Mouse (Mus musculus): ENCODE measurements around the gene Selenof. TPM values are rescaled to one million over a fixed set of nuclear protein-coding genes. Genes with fewer than 3 reads are reported as not detected.

The Selenof gene
- polyA plus RNA-seq, 1 experiment from 2014 or later, result 370 TPM

DNA sequence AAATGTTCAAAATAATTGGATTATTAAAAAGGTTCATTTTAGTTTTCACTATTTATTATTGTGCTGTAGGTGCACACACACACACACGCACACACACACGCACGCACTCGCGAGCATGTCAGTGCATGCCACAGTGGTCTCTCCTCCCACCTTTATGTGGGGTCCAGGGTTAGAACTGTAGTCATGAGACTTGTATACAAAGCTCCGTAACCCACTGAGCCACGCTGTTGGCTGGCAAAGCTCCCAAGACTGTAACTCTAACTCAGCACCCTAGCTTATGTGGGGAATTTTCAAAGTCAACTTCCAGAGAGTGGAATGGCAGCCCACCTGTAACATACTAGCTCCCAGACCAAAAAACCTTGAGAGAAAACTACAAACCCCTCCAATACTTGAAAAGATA is 25.0 kb upstream of the Selenof start:
- Histone ChIP-seq H3K36me3 (ENCODE audit: control insufficient read depth, insufficient read depth, low read length) (no peaks in the 10 kb centered on the region), H3K27ac (ENCODE audit: low read depth, low read length) (no peak overlapping the region), H3K27me3 (replicated peaks; ENCODE audit: control insufficient read depth, insufficient read depth, low read length) (no peaks in the 10 kb centered on the region), H3K9me3 (ENCODE audit: control insufficient read depth, low read length) (no peaks in the 10 kb centered on the region), H3K4me1 (replicated peaks; ENCODE audit: control insufficient read depth, insufficient read depth, low read length) (no peaks in the 10 kb centered on the region), H3K4me3 (ENCODE audit: low read depth, low read length) (no peak overlapping the region), H3K9ac (ENCODE audit: low read depth, low read length) (no peak overlapping the region), H3K4me2 (no peak overlapping the region)
- DNase-seq (ENCODE audit: low spot score) (no peak), ATAC-seq (replicated peaks; ENCODE audit: low FRiP score) (no peak)
- WGBS, result 93% methylated on average over 7 of the region's 7 CpGs

DNA sequence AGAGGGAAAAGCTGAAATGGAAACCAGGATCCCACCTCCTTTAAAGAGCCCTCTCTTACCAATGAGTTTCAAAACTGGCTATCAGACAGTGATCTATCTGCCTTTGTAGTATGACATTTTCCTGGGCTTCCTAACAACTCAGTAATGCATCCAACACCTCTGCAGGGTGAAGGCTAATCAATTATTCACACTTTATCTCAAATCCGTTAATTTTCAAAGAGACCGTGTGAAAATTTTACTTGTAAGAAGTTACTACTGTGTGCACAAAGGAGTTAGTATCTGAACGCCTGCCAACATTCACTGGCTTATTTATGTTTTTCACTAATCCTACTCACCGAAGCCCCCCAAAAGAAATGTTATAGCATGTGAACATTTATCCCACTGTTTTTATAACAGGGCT is 24.3 kb upstream of the Selenof start:
- no peak overlapping the region for H3K4me2 ChIP-seq
- DNase-seq (ENCODE audit: low spot score), result no peak
- H3K36me3 ChIP-seq (ENCODE audit: control insufficient read depth, insufficient read depth, low read length), result no peaks in the 10 kb centered on the region
- no peaks in the 10 kb centered on the region for H3K27me3 ChIP-seq (replicated peaks; ENCODE audit: control insufficient read depth, insufficient read depth, low read length)
- WGBS, result 74% methylated on average over 4 of the region's 4 CpGs
- no peaks in the 10 kb centered on the region for H3K9me3 ChIP-seq (ENCODE audit: control insufficient read depth, low read length)
- H3K27ac ChIP-seq (ENCODE audit: low read depth, low read length), result no peak overlapping the region
- no peak overlapping the region for H3K9ac ChIP-seq (ENCODE audit: low read depth, low read length)
- H3K4me3 ChIP-seq (ENCODE audit: low read depth, low read length), result no peak overlapping the region
- no peaks in the 10 kb centered on the region for H3K4me1 ChIP-seq (replicated peaks; ENCODE audit: control insufficient read depth, insufficient read depth, low read length)
- no peak for ATAC-seq (replicated peaks; ENCODE audit: low FRiP score)

DNA sequence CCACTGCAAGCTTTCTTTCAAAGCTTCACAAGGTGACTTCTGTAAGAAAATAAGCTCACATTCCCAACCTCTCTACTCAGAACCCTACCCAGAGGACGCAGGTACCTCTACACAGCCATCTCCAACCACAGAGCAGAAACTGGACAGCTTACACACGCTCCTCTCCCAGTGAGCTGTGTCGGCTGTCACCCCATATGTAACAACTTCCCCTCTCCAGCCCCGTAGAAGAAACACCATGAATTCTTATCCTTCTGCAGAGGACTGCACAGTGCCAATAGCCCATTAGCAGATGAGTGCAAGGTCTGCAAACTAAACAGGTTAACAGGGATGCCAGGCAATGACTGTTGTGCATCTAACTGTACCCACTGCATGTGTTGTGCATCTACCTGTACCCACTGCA is 23.6 kb upstream of the Selenof start:
- DNase-seq (ENCODE audit: low spot score) (no peak), ATAC-seq (replicated peaks; ENCODE audit: low FRiP score) (no peak)
- 36% methylated on average over 4 of the region's 4 CpGs for WGBS
- H3K4me1 ChIP-seq (replicated peaks; ENCODE audit: control insufficient read depth, insufficient read depth, low read length), result peaks cover 4% of the 10 kb centered on the region; the same call in 1 of the 2 replicates
- no peak overlapping the region for H3K27ac ChIP-seq (ENCODE audit: low read depth, low read length)
- H3K36me3 ChIP-seq (ENCODE audit: control insufficient read depth, insufficient read depth, low read length), result no peaks in the 10 kb centered on the region
- no peak overlapping the region for H3K4me2 ChIP-seq
- no peaks in the 10 kb centered on the region for H3K27me3 ChIP-seq (replicated peaks; ENCODE audit: control insufficient read depth, insufficient read depth, low read length)
- H3K9ac ChIP-seq (ENCODE audit: low read depth, low read length), result no peak overlapping the region
- H3K9me3 ChIP-seq (ENCODE audit: control insufficient read depth, low read length), result no peaks in the 10 kb centered on the region
- no peak overlapping the region for H3K4me3 ChIP-seq (ENCODE audit: low read depth, low read length)

DNA sequence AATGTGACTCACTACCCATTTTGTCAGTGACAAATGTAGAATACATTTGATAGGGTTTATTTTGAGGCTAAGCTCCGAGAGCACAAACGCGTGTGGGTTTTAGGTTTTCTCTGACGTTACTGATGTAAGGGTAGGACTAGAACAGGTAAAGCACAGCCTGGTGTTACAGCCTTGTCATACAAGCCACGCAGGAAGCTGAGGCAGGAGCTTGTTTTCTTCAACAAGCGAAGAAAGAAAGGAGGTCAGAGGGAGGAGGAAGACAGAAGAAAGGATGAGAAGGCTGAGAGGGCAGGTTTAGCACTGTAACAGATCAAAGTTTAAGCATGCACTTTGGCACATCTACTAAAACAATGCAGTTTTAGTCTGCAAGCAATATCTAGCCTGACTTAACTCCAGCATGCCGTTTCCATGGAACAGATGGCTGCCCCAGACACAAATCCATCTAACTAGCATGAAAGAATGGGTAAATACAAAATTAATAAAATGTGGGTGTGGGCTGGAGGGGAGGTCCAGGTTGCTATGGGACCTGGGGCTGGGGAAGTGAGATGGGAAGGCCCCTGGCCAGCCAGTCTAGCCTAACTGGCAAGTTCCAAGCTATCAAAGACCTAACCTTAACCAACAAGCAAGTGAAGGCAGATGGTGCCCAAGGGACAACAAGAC is 21.8 kb upstream of the Selenof start:
- H3K27ac ChIP-seq (ENCODE audit: low read depth, low read length), result no peak overlapping the region
- H3K36me3 ChIP-seq (ENCODE audit: control insufficient read depth, insufficient read depth, low read length), result no peaks in the 10 kb centered on the region
- WGBS, result 87% methylated on average over 7 of the region's 7 CpGs
- ATAC-seq (replicated peaks; ENCODE audit: low FRiP score), result no peak
- H3K4me1 ChIP-seq (replicated peaks; ENCODE audit: control insufficient read depth, insufficient read depth, low read length), result peaks cover 9% of the 10 kb centered on the region
- H3K9ac ChIP-seq (ENCODE audit: low read depth, low read length), result no peak overlapping the region
- H3K9me3 ChIP-seq (ENCODE audit: control insufficient read depth, low read length), result no peaks in the 10 kb centered on the region
- H3K4me2 ChIP-seq, result no peak overlapping the region
- no peak overlapping the region for H3K4me3 ChIP-seq (ENCODE audit: low read depth, low read length)
- H3K27me3 ChIP-seq (replicated peaks; ENCODE audit: control insufficient read depth, insufficient read depth, low read length), result no peaks in the 10 kb centered on the region
- no peak for DNase-seq (ENCODE audit: low spot score)

DNA sequence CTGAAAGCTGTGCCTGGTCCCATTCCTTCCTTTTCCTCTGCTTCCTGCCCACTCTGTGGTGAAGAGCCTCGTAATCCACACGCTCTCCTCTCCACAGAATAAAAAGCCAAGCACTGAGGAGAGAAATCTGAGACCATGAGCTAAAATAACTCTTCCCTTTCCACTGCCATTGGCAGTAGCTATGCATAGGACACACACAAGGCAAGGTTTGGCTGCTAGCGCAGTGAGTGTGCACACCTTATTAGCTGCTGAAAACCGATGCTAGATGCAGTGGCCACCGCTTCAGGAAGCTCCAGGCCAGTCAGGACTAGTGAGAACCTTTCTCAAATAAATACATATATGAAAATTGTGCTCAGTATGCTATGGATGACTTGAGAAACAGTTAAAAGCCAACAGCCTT is 20.1 kb upstream of the Selenof start:
- H3K4me1 ChIP-seq (replicated peaks; ENCODE audit: control insufficient read depth, insufficient read depth, low read length), result peaks cover 17% of the 10 kb centered on the region
- ATAC-seq (replicated peaks; ENCODE audit: low FRiP score), result no peak
- no peaks in the 10 kb centered on the region for H3K36me3 ChIP-seq (ENCODE audit: control insufficient read depth, insufficient read depth, low read length)
- H3K27ac ChIP-seq (ENCODE audit: low read depth, low read length), result no peak overlapping the region
- 88% methylated on average over 5 of the region's 5 CpGs for WGBS
- H3K4me2 ChIP-seq, result no peak overlapping the region
- no peak overlapping the region for H3K4me3 ChIP-seq (ENCODE audit: low read depth, low read length)
- no peaks in the 10 kb centered on the region for H3K9me3 ChIP-seq (ENCODE audit: control insufficient read depth, low read length)
- no peak overlapping the region for H3K9ac ChIP-seq (ENCODE audit: low read depth, low read length)
- DNase-seq (ENCODE audit: low spot score), result no peak
- no peaks in the 10 kb centered on the region for H3K27me3 ChIP-seq (replicated peaks; ENCODE audit: control insufficient read depth, insufficient read depth, low read length)

DNA sequence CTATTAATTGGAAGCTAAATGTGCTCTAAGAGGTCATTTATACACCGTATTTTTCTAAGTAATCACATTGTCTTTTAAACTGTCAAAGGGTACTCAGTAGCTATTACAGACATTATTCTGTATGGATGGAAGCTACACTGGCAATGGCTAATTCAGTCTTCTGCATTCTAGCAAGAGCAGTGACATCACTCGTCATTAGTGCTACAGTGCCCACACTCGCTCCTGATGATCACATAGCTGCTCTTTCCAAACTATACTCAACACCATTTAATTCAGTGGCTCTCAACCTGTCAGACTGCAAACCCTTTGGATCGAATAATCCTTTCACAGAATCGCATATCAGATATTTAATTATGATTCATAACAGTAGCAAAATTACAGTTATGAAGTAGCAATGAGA is 19.4 kb upstream of the Selenof start:
- no peak overlapping the region for H3K4me3 ChIP-seq (ENCODE audit: low read depth, low read length)
- no peak overlapping the region for H3K4me2 ChIP-seq
- H3K9ac ChIP-seq (ENCODE audit: low read depth, low read length), result no peak overlapping the region
- no peaks in the 10 kb centered on the region for H3K36me3 ChIP-seq (ENCODE audit: control insufficient read depth, insufficient read depth, low read length)
- H3K9me3 ChIP-seq (ENCODE audit: control insufficient read depth, low read length), result no peaks in the 10 kb centered on the region
- DNase-seq (ENCODE audit: low spot score) (no peak), ATAC-seq (replicated peaks; ENCODE audit: low FRiP score) (no peak)
- no peaks in the 10 kb centered on the region for H3K27me3 ChIP-seq (replicated peaks; ENCODE audit: control insufficient read depth, insufficient read depth, low read length)
- WGBS, result 88% methylated on average over 5 of the region's 5 CpGs
- H3K4me1 ChIP-seq (replicated peaks; ENCODE audit: control insufficient read depth, insufficient read depth, low read length), result peaks cover 17% of the 10 kb centered on the region
- no peak overlapping the region for H3K27ac ChIP-seq (ENCODE audit: low read depth, low read length)

DNA sequence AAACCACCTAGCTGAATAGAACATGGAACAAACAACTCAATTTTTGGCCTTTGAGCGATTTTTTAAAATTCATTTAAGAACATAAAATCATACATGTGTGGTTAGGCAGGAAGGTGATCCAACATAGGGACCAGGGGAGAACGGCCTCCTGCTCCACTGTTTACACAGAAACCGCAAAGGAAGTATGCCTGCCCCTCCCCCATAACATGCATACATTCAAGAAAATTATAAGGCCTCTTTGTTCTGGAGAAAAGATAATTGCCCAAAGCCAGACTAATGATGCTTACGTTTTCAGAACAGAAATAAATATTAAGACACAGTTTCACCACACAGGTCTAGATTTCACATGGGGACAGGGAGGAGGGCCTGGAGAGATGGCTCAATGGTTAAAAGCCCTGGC is 18.7 kb upstream of the Selenof start:
- H3K9ac ChIP-seq (ENCODE audit: low read depth, low read length), result no peak overlapping the region
- H3K36me3 ChIP-seq (ENCODE audit: control insufficient read depth, insufficient read depth, low read length), result no peaks in the 10 kb centered on the region
- H3K9me3 ChIP-seq (ENCODE audit: control insufficient read depth, low read length), result no peaks in the 10 kb centered on the region
- no peak overlapping the region for H3K27ac ChIP-seq (ENCODE audit: low read depth, low read length)
- ATAC-seq (replicated peaks; ENCODE audit: low FRiP score) (no peak), DNase-seq (ENCODE audit: low spot score) (no peak)
- H3K4me3 ChIP-seq (ENCODE audit: low read depth, low read length), result no peak overlapping the region
- 58% methylated on average over 4 of the region's 4 CpGs for WGBS
- H3K4me1 ChIP-seq (replicated peaks; ENCODE audit: control insufficient read depth, insufficient read depth, low read length), result peaks cover 17% of the 10 kb centered on the region
- H3K27me3 ChIP-seq (replicated peaks; ENCODE audit: control insufficient read depth, insufficient read depth, low read length), result no peaks in the 10 kb centered on the region
- no peak overlapping the region for H3K4me2 ChIP-seq

DNA sequence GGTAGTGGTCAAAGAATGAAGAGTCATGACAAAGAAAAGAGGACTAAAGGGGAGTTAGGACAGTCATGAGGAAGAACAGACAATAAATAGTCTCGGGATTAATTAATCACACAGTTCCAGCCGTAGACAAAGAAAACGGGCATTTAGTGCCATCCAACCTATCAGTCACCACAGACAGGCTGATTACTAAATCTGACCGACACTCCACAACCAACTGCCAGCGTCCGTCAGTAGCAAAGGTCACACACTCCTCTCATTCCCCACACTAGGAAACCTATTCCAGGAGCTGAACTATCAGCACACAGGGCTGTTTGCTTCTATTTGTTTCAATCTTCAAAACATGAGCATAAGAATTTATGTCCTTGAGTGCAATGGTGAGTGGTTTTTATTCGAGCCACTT is 16.2 kb upstream of the Selenof start:
- no peaks in the 10 kb centered on the region for H3K27me3 ChIP-seq (replicated peaks; ENCODE audit: control insufficient read depth, insufficient read depth, low read length)
- no peaks in the 10 kb centered on the region for H3K36me3 ChIP-seq (ENCODE audit: control insufficient read depth, insufficient read depth, low read length)
- H3K27ac ChIP-seq (ENCODE audit: low read depth, low read length), result no peak overlapping the region
- DNase-seq (ENCODE audit: low spot score) (no peak), ATAC-seq (replicated peaks; ENCODE audit: low FRiP score) (no peak)
- no peak overlapping the region for H3K9ac ChIP-seq (ENCODE audit: low read depth, low read length)
- H3K4me3 ChIP-seq (ENCODE audit: low read depth, low read length), result no peak overlapping the region
- no peaks in the 10 kb centered on the region for H3K9me3 ChIP-seq (ENCODE audit: control insufficient read depth, low read length)
- WGBS, result 42% methylated on average over 7 of the region's 7 CpGs
- H3K4me1 ChIP-seq (replicated peaks; ENCODE audit: control insufficient read depth, insufficient read depth, low read length), result peaks cover 23% of the 10 kb centered on the region
- H3K4me2 ChIP-seq, result no peak overlapping the region

DNA sequence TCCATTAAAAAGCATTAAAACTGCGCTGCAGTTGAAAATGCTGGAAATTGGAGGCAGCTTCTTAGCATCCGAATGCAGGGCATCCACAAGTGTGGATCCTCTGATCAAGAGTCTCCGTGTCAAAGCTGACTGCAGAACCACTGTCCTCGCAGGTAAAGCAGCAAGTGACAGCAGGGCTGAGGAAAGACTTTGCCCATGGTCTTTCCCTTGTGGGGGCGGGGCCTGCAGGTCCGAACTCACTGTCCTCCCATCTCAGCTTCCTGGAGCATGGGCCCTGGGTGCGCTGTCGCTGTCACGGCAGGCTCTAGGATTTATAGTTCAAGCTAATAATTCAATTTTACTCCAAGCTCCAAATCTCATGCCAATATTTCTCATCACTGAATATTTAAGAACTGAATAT is 15.6 kb upstream of the Selenof start:
- no peak overlapping the region for H3K4me2 ChIP-seq
- ATAC-seq (replicated peaks; ENCODE audit: low FRiP score), result no peak
- 74% methylated on average over 9 of the region's 9 CpGs for WGBS
- no peaks in the 10 kb centered on the region for H3K9me3 ChIP-seq (ENCODE audit: control insufficient read depth, low read length)
- H3K27ac ChIP-seq (ENCODE audit: low read depth, low read length), result no peak overlapping the region
- no peak for DNase-seq (ENCODE audit: low spot score)
- no peak overlapping the region for H3K9ac ChIP-seq (ENCODE audit: low read depth, low read length)
- H3K4me3 ChIP-seq (ENCODE audit: low read depth, low read length), result no peak overlapping the region
- H3K27me3 ChIP-seq (replicated peaks; ENCODE audit: control insufficient read depth, insufficient read depth, low read length), result no peaks in the 10 kb centered on the region
- H3K4me1 ChIP-seq (replicated peaks; ENCODE audit: control insufficient read depth, insufficient read depth, low read length), result peaks cover 26% of the 10 kb centered on the region
- no peaks in the 10 kb centered on the region for H3K36me3 ChIP-seq (ENCODE audit: control insufficient read depth, insufficient read depth, low read length)

Measured in liver, embryonic 11.5 days (tissue).